Mouse (Mus musculus) kidney, adult 11 months (tissue): Measurements from ENCODE around the gene Bsdc1.

Experiments
- DNase-seq: peaks from one replicate; pipeline ENCODE4 v3.0.0; 2022

The Bsdc1 gene

GRCm38 (mm10) chr4:129490972-129491880 lies 29.8 kb downstream of the Bsdc1 start, which contains the start of the genes Tssk3 and Fam229a:
Tssk3 (minus strand) TSS chr4:129491022.
Fam229a (plus strand) TSS chr4:129491190.
- no peak for DNase-seq

GRCm38 (mm10) chr4:129494681-129495080 lies 33.3 kb downstream of the Bsdc1 start:
- no peak for DNase-seq

GRCm38 (mm10) chr4:129495672-129496562 lies 34.5 kb downstream of the Bsdc1 start:
- DNase-seq = no peak

- DNase-seq = peak; percentile 69
Observed at GRCm38 (mm10) chr4:129496631-129497030, 35.2 kb downstream of the Bsdc1 start.

- no peak for DNase-seq
Observed at GRCm38 (mm10) chr4:129498941-129499340, 37.6 kb downstream of the Bsdc1 start.

- DNase-seq = no peak
Observed at GRCm38 (mm10) chr4:129500017-129500416, 38.6 kb downstream of the Bsdc1 start.

GRCm38 (mm10) chr4:129500607-129501566 lies 39.5 kb downstream of the Bsdc1 start:
- peak; percentile 90 for DNase-seq

GRCm38 (mm10) chr4:129502327-129502888 lies 41.0 kb downstream of the Bsdc1 start:
- DNase-seq = no peak

- DNase-seq = no peak
Observed at GRCm38 (mm10) chr4:129502901-129503444, 41.6 kb downstream of the Bsdc1 start.

- DNase-seq = no peak
Observed at GRCm38 (mm10) chr4:129505511-129505910, 44.1 kb downstream of the Bsdc1 start.

- DNase-seq = no peak
Observed at GRCm38 (mm10) chr4:129507434-129508236, 46.3 kb downstream of the Bsdc1 start.

GRCm38 (mm10) chr4:129508237-129508515 lies 46.8 kb downstream of the Bsdc1 start:
- no peak for DNase-seq

GRCm38 (mm10) chr4:129508834-129509600 lies 47.6 kb downstream of the Bsdc1 start:
- DNase-seq = no peak

- DNase-seq = no peak
Observed at GRCm38 (mm10) chr4:129509650-129510049, 48.3 kb downstream of the Bsdc1 start.

GRCm38 (mm10) chr4:129510723-129511412 lies 49.5 kb downstream of the Bsdc1 start:
- DNase-seq = no peak

GRCm38 (mm10) chr4:129511413-129512096 lies 50.2 kb downstream of the Bsdc1 start:
- DNase-seq = no peak

- peak; percentile 69 for DNase-seq
Observed at GRCm38 (mm10) chr4:129513086-129513767, 51.8 kb downstream of the Bsdc1 start, which contains the start of gene Marcksl1. Marcksl1 (plus strand) TSS chr4:129513581.

- no peak for DNase-seq
Observed at GRCm38 (mm10) chr4:129513891-129514290, 52.5 kb downstream of the Bsdc1 start.
